Mouse (Mus musculus) thymus, adult 2 months (tissue): ENCODE measurements around the gene Cnpy4.

Experiments
- CTCF ChIP-seq: fragments of 200-500 bp; IDR thresholded peaks from 2 replicates; pipeline ENCODE4 v1.5.1; 2012; ENCODE audit warnings: mild to moderate bottlenecking, control low read depth, low read length, moderate library complexity, borderline replicate concordance; ENCODE audit not compliant: control insufficient read depth, poor library complexity, insufficient read depth; ENCODE audit errors: extremely low read depth
- POLR2A ChIP-seq: fragments of 200-500 bp; IDR thresholded peaks from 2 replicates; pipeline ENCODE4 v1.6.1; 2012; ENCODE audit warnings: mild to moderate bottlenecking, low read length, control low read depth, moderate library complexity; ENCODE audit not compliant: control insufficient read depth, poor library complexity, insufficient read depth; ENCODE audit errors: extremely low read depth

DNA sequence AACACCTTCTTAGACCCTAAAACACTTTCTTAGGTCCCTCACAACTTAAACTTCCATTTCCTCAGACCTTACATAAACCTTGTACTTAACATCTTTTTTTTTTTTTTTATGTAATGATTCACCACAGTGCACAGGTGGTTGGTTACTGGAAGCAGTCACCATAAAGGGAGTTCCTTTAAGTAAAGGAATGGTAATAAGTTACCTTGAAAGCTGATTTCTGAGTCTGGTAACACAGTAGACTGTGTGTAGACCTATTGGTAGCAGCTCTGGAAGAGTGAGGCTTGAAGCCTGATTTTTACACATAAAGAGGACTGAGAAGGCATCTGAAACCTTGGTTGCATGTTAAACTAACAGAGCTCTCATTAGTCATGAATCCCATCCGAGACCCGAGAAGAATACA is 32.6 kb downstream of the Cnpy4 start:
- TF ChIP-seq CTCF (no peak), POLR2A (no peak)
